Mouse (Mus musculus): ENCODE measurements around the gene Maats1.

- TF ChIP-seq CTCF (IDR thresholded peaks at IDR 0.05; ENCODE audit: extremely low read depth, insufficient read length, insufficient replicate concordance, low read depth, low read length) (no peak), POLR2A (IDR thresholded peaks at IDR 0.05; ENCODE audit: low read depth, low read length) (no peak)
Measured at GRCm38 (mm10) chr16:38379088-38379487, 37.1 kb upstream of the Maats1 start.
